Mouse (Mus musculus): Measurements from ENCODE around the gene Sh2d4b. TPM values are rescaled to one million over a fixed set of nuclear protein-coding genes. Genes with fewer than 3 reads are reported as not detected.

Gene Sh2d4b
- polyA plus RNA-seq, 1 experiment from 2014 or later: 1.5 TPM

DNA sequence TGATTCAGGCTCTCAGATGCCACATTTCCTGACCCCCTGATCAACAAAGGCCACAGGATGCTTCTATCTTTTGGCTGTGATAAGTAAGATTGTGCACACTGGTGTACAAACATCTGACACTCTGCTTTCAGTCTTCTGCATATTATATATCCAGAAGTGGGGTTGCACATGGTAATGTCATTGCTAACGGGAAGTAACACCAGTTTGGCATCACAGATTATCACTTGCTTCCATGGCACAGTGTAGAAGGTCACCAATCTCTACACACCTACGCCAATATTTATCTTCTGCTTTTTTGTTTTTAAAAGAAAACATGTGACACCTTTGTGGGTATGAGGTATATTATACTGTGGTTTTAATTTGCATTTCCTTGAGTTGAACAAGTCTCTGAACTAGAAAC is 36.9 kb upstream of the Sh2d4b start:
- Histone ChIP-seq H3K4me3 (ENCODE audit: low read depth, low read length) (no peak overlapping the region), H3K27ac (ENCODE audit: low read depth, low read length) (no peak overlapping the region), H3K36me3 (ENCODE audit: control insufficient read depth, insufficient read depth, low read length) (peaks cover 4% of the 10 kb centered on the region; the same call in 1 of the 2 replicates), H3K27me3 (replicated peaks; ENCODE audit: control insufficient read depth, insufficient read depth, low read length) (no peaks in the 10 kb centered on the region), H3K9me3 (replicated peaks; ENCODE audit: control insufficient read depth, low read length) (no peaks in the 10 kb centered on the region), H3K4me2 (ENCODE audit: low read length) (no peak overlapping the region), H3K4me1 (ENCODE audit: control insufficient read depth, insufficient read depth, low read length) (peaks cover 20% of the 10 kb centered on the region), H3K9ac (ENCODE audit: low read length) (no peak overlapping the region)
- ATAC-seq: no peak
- no peak for DNase-seq (ENCODE audit: low spot score)
- 95% methylated on average over 2 of the region's 2 CpGs for WGBS

DNA sequence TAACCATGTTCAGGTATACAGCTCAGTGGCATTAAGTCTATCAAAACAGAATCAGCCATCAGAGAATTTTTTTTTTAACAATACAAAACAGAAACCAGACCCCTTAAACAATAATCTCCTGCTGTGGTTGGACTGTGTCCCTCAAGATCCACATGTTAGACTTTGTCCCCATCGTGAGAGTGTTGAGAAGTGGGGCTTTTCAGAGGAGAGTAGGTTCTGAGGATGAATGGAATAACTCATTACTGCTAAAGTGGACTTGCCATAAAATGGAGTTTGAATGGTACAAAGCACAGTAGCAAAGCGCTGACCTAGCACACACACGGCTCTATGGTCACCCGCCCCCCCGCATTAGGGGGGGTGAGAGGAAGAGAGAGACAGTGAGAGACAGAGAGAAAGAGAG is 35.8 kb upstream of the Sh2d4b start:
- ATAC-seq: no peak

DNA sequence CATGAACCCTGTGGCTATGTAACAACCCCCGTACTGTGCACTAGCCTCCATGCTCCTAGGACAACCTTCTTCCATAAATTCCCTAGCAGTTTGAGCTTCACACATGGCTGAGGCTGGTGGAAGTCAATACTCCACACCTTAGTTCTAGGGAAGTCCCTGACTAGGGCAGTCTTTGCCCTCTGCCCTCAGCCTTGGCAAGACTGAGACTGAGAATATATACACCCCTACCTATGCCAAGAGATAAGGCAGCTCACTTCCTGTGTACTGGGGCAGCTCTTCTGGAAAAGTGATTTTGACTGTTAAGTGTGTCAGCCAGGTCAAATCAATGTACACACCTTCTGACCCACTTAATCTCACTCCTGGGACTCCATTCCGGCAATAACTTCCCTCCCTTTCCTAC is 34.0 kb upstream of the Sh2d4b start:
- Histone ChIP-seq H3K36me3 (ENCODE audit: control insufficient read depth, insufficient read depth, low read length) (peaks cover 4% of the 10 kb centered on the region; the same call in 1 of the 2 replicates), H3K9ac (ENCODE audit: low read length) (no peak overlapping the region), H3K27me3 (replicated peaks; ENCODE audit: control insufficient read depth, insufficient read depth, low read length) (no peaks in the 10 kb centered on the region), H3K4me3 (ENCODE audit: low read depth, low read length) (no peak overlapping the region), H3K27ac (ENCODE audit: low read depth, low read length) (no peak overlapping the region), H3K9me3 (replicated peaks; ENCODE audit: control insufficient read depth, low read length) (no peaks in the 10 kb centered on the region), H3K4me2 (ENCODE audit: low read length) (no peak overlapping the region), H3K4me1 (ENCODE audit: control insufficient read depth, insufficient read depth, low read length) (peaks cover 19% of the 10 kb centered on the region)
- WGBS: 94% methylated on average over 2 of the region's 2 CpGs
- ATAC-seq (no peak), DNase-seq (ENCODE audit: low spot score) (no peak)

More for the DNA sequence above, 35.8 kb upstream of the Sh2d4b start:
- H3K4me3 ChIP-seq (ENCODE audit: low read depth, low read length): no peak overlapping the region
- H3K9ac ChIP-seq (ENCODE audit: low read length): no peak overlapping the region
- 43% methylated on average over 5 of the region's 5 CpGs for WGBS
- H3K9me3 ChIP-seq (replicated peaks; ENCODE audit: control insufficient read depth, low read length): no peaks in the 10 kb centered on the region
- peaks cover 4% of the 10 kb centered on the region; the same call in 1 of the 2 replicates for H3K36me3 ChIP-seq (ENCODE audit: control insufficient read depth, insufficient read depth, low read length)
- no peak for DNase-seq (ENCODE audit: low spot score)
- peaks cover 20% of the 10 kb centered on the region for H3K4me1 ChIP-seq (ENCODE audit: control insufficient read depth, insufficient read depth, low read length)
- no peak overlapping the region for H3K27ac ChIP-seq (ENCODE audit: low read depth, low read length)
- H3K27me3 ChIP-seq (replicated peaks; ENCODE audit: control insufficient read depth, insufficient read depth, low read length): no peaks in the 10 kb centered on the region
- no peak overlapping the region for H3K4me2 ChIP-seq (ENCODE audit: low read length)

DNA sequence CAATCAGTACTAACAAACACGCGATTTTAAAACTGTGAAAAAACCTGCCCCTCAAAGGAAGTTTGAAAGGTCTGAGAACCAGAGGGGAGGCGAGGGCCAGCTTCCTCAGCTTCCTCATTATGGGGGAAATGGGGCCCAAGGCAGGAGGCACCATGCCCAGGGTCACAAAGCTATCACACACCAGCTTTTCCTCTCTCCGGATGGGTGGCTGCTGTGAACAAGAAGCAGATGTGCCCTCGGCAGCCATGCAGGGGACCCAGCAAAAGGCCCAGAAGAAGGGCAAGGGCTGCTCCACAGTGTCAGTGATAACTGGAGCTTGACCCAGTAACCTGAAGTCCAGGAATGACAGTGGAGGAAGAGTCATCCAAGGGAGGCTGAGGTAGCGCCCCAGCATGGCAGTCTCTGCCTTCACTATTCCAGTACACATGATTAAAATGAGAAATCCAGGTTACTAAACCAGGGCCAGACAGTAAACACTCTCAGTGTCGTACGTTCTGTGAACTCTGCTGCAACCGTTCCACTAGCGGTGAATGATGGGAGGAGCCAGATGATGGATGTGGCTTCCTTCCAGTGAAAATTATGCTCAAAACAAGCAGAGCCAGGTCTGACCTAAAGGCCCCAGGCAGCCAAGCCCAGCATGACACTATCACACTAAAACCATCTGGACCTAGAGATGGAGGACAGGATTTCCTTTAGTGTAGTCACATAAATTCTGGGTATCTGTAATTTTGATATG is 31.5 kb upstream of the Sh2d4b start:
- ATAC-seq: no peak
- H3K27me3 ChIP-seq (replicated peaks; ENCODE audit: control insufficient read depth, insufficient read depth, low read length): no peaks in the 10 kb centered on the region
- DNase-seq (ENCODE audit: low spot score): no peak
- no peaks in the 10 kb centered on the region for H3K9me3 ChIP-seq (replicated peaks; ENCODE audit: control insufficient read depth, low read length)
- 0 out of 2 replicates have a peak, but pooled peaks cover 2% of the 10 kb centered on the region for H3K4me1 ChIP-seq (ENCODE audit: control insufficient read depth, insufficient read depth, low read length)
- no peak overlapping the region for H3K4me2 ChIP-seq (ENCODE audit: low read length)
- H3K27ac ChIP-seq (ENCODE audit: low read depth, low read length): no peak overlapping the region
- peaks cover 4% of the 10 kb centered on the region; the same call in 1 of the 2 replicates for H3K36me3 ChIP-seq (ENCODE audit: control insufficient read depth, insufficient read depth, low read length)
- no peak overlapping the region for H3K4me3 ChIP-seq (ENCODE audit: low read depth, low read length)
- WGBS: 79% methylated on average over 10 of the region's 10 CpGs
- no peak overlapping the region for H3K9ac ChIP-seq (ENCODE audit: low read length)

DNA sequence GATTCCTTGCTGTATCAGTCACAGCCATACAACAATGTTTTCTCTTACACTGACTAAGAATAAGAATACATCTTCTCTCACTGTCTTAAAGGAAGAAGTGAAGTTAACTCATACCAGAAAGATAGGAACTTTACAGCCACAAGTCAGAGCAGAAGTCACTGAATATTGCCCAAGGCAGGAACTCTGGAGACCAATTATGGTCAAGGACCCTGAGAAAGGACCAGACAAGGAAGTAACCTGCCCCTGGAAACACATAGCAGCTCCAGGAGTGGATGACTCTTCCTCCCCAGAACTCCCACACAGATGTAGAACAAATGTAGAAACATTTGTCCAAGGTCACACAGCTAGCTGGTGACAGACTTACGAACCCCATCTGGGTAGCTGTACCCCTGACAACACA is 28.2 kb upstream of the Sh2d4b start:
- Histone ChIP-seq H3K27me3 (replicated peaks; ENCODE audit: control insufficient read depth, insufficient read depth, low read length) (no peaks in the 10 kb centered on the region), H3K27ac (ENCODE audit: low read depth, low read length) (no peak overlapping the region), H3K9me3 (replicated peaks; ENCODE audit: control insufficient read depth, low read length) (no peaks in the 10 kb centered on the region), H3K4me1 (ENCODE audit: control insufficient read depth, insufficient read depth, low read length) (no peaks in the 10 kb centered on the region), H3K36me3 (ENCODE audit: control insufficient read depth, insufficient read depth, low read length) (peaks cover 7% of the 10 kb centered on the region; the same call in 1 of the 2 replicates), H3K4me2 (ENCODE audit: low read length) (no peak overlapping the region), H3K4me3 (ENCODE audit: low read depth, low read length) (no peak overlapping the region), H3K9ac (ENCODE audit: low read length) (no peak overlapping the region)
- WGBS: 96% methylated on average over 1 of the region's 1 CpGs
- DNase-seq (ENCODE audit: low spot score) (no peak), ATAC-seq (no peak)

DNA sequence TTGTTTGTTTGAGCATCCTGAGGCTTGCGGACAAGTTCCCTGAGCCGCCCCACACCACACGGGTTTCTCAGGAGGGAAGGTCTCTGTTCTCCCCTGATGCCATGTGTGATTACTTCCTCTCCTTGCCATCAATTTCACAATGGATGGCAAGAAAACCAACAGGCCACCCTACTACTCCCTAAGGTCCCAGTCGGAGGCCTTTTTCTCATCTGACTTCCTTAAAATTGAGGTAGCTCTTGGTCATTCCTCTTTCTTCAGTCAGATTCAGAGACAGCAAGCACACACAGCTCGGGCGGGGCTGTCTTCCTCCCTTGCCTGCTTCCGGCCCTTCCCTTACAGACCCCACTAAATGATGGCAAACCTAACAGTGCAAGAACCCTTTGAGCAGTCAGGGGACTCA is 26.5 kb upstream of the Sh2d4b start:
- Histone ChIP-seq H3K27me3 (replicated peaks; ENCODE audit: control insufficient read depth, insufficient read depth, low read length) (no peaks in the 10 kb centered on the region), H3K4me1 (ENCODE audit: control insufficient read depth, insufficient read depth, low read length) (no peaks in the 10 kb centered on the region), H3K4me3 (ENCODE audit: low read depth, low read length) (no peak overlapping the region), H3K27ac (ENCODE audit: low read depth, low read length) (no peak overlapping the region), H3K4me2 (ENCODE audit: low read length) (no peak overlapping the region), H3K9me3 (replicated peaks; ENCODE audit: control insufficient read depth, low read length) (no peaks in the 10 kb centered on the region), H3K9ac (ENCODE audit: low read length) (no peak overlapping the region), H3K36me3 (ENCODE audit: control insufficient read depth, insufficient read depth, low read length) (peaks cover 17% of the 10 kb centered on the region)
- no peak for ATAC-seq
- 92% methylated on average over 7 of the region's 7 CpGs for WGBS
- no peak for DNase-seq (ENCODE audit: low spot score)

DNA sequence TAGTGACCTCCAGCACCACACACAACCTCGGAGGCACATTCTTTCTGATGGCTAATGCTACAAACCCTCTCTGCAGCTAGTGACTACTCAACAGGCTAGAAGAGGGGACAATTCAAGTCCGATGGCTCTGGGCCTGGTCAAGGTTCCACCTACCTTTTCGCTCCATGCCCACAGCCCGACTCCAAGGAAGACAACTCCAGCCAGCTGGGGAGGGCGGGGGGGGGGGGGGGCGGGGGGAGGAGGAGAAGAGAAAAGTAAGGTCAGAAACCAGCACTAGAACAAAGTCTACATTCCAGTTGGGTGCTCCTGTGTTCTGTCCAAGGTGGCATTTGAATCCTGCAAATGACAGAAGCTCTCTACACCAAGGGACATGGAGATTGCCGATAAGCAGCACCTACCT is 25.4 kb upstream of the Sh2d4b start:
- Histone ChIP-seq H3K9ac (ENCODE audit: low read length) (no peak overlapping the region), H3K4me3 (ENCODE audit: low read depth, low read length) (no peak overlapping the region), H3K4me1 (ENCODE audit: control insufficient read depth, insufficient read depth, low read length) (no peaks in the 10 kb centered on the region), H3K27ac (ENCODE audit: low read depth, low read length) (0 out of 2 replicates have a peak overlapping the region, but pooled peaks have one; percentile 10), H3K36me3 (ENCODE audit: control insufficient read depth, insufficient read depth, low read length) (peaks cover 27% of the 10 kb centered on the region), H3K4me2 (ENCODE audit: low read length) (no peak overlapping the region), H3K9me3 (replicated peaks; ENCODE audit: control insufficient read depth, low read length) (no peaks in the 10 kb centered on the region), H3K27me3 (replicated peaks; ENCODE audit: control insufficient read depth, insufficient read depth, low read length) (no peaks in the 10 kb centered on the region)
- WGBS: 81% methylated on average over 5 of the region's 7 CpGs
- no peak for DNase-seq (ENCODE audit: low spot score)
- 0 out of 2 replicates have a peak, but pooled peaks have one; percentile 1 for ATAC-seq

DNA sequence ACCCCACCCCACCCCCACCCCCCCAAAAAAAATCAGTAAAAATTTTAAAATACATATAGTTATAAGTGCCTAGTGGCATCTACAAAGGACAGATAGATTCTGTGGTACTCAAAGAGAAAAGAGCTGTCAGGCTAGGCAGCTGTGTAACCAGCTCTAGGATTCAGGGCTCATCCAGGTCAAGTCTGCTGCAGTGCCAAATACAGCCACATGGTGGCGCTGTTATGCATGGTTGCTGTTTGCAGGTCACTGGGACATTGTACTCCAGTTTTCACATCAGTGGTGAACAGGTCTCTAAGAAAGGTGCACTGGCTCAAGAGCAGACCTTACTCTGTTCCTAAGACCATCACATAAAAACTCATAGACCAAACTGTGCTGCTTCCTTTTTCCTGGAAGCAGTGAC is 24.6 kb upstream of the Sh2d4b start:
- Histone ChIP-seq H3K4me3 (ENCODE audit: low read depth, low read length) (no peak overlapping the region), H3K36me3 (ENCODE audit: control insufficient read depth, insufficient read depth, low read length) (peaks cover 36% of the 10 kb centered on the region), H3K4me2 (ENCODE audit: low read length) (no peak overlapping the region), H3K9me3 (replicated peaks; ENCODE audit: control insufficient read depth, low read length) (no peaks in the 10 kb centered on the region), H3K9ac (ENCODE audit: low read length) (no peak overlapping the region), H3K27me3 (replicated peaks; ENCODE audit: control insufficient read depth, insufficient read depth, low read length) (no peaks in the 10 kb centered on the region), H3K27ac (ENCODE audit: low read depth, low read length) (peak overlapping the region; percentile 10; the same call in 1 of the 2 replicates), H3K4me1 (ENCODE audit: control insufficient read depth, insufficient read depth, low read length) (no peaks in the 10 kb centered on the region)
- ATAC-seq (peak; percentile 74), DNase-seq (ENCODE audit: low spot score) (peak; percentile 86)
- 0% methylated on average over 1 of the region's 1 CpGs for WGBS

DNA sequence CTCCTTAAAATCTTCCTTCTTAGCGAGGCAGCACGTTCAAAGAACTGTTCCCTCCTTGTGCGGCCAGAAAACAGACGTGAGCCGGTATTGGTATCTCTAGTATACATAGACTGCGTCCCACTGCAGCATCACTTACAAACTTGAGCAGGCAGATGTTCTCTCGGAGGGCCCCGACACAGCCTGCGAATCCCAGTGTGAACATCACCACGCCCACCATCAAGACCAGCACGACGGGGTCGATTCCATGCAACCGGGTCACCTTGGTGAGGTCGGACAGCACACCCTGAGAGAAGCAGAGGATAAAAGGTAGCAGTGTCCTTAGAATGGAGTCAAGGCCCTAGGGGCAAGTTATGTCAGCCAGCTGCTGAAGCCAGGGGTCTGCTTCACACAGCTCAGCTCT is 23.6 kb upstream of the Sh2d4b start:
- no peaks in the 10 kb centered on the region for H3K27me3 ChIP-seq (replicated peaks; ENCODE audit: control insufficient read depth, insufficient read depth, low read length)
- WGBS: 95% methylated on average over 14 of the region's 15 CpGs
- no peak for ATAC-seq

More for the DNA sequence above, 23.6 kb upstream of the Sh2d4b start:
- H3K36me3 ChIP-seq (ENCODE audit: control insufficient read depth, insufficient read depth, low read length): peaks cover 39% of the 10 kb centered on the region
- no peak overlapping the region for H3K27ac ChIP-seq (ENCODE audit: low read depth, low read length)
- no peaks in the 10 kb centered on the region for H3K9me3 ChIP-seq (replicated peaks; ENCODE audit: control insufficient read depth, low read length)
- DNase-seq (ENCODE audit: low spot score): no peak
- H3K4me3 ChIP-seq (ENCODE audit: low read depth, low read length): no peak overlapping the region
- no peaks in the 10 kb centered on the region for H3K4me1 ChIP-seq (ENCODE audit: control insufficient read depth, insufficient read depth, low read length)
- no peak overlapping the region for H3K9ac ChIP-seq (ENCODE audit: low read length)
- H3K4me2 ChIP-seq (ENCODE audit: low read length): no peak overlapping the region

Measured in forebrain, embryonic 14.5 days (tissue).